Mouse (Mus musculus): ENCODE data around the gene Gabrg3.

Gabrg3 gene

DNA sequence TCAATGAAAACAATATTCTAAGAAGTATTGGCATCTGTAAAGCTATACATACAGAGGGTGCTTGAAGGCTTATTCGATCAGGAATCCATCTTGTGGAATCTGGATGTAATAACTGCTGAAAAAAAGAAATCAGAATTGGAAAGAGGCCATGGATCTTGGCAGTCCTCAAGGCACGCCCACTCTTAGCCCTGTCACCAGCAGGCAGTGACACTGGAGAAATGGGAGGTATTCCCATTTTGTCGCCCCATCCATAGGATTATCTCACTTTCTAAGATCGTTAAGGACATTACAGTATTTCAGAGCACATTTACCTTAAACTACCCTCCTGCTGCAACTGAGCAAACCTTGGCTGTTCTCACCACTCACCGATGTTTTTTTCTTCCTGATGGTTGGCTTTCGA, 657.8 kb downstream of the Gabrg3 start:
- DNase-seq (ENCODE audit: low spot score) = no peak
